Mouse (Mus musculus) kidney, embryonic 16.5 days (tissue): ENCODE results near the gene Panx3. TPM values are rescaled to one million over a fixed set of nuclear protein-coding genes. Genes with fewer than 3 reads are reported as not detected.
A peak's percentile ranks its signal among the peaks of the same experiment; 100 is the strongest.

Experiments used
- ATAC-seq: fragments of 200-750 bp; cut with Nextera tagmentation; 2 replicates; pipeline ENCODE4 v1.8.0; 2017; ENCODE audit warnings: moderate TSS enrichment; ENCODE audit not compliant: low FRiP score, low TSS enrichment
- H3K27ac ChIP-seq: fragments of 300-500 bp; sonication (generic); 2 replicates; pipeline ENCODE4 v1.5.1; 2014; ENCODE audit warnings: low read length
- H3K27me3 ChIP-seq: fragments of 300-500 bp; sonication (generic); 2 replicates; pipeline ENCODE4 v1.6.1; 2014; ENCODE audit warnings: low read length, control low read depth, mixed read lengths; ENCODE audit not compliant: insufficient read depth
- H3K36me3 ChIP-seq: fragments of 300-500 bp; sonication (generic); 2 replicates; pipeline ENCODE4 v1.6.1; 2014; ENCODE audit warnings: low read length, control low read depth, mixed read lengths; ENCODE audit not compliant: insufficient read depth
- H3K4me1 ChIP-seq: fragments of 300-500 bp; sonication (generic); 2 replicates; pipeline ENCODE4 v1.6.1; 2014; ENCODE audit warnings: low read length, control low read depth, mixed read lengths; ENCODE audit not compliant: insufficient read depth
- H3K4me2 ChIP-seq: fragments of 300-500 bp; sonication (generic); replicated peaks from 2 replicates; pipeline ENCODE4 v1.6.1; 2014; ENCODE audit warnings: low read depth, low read length
- H3K4me3 ChIP-seq: fragments of 300-500 bp; sonication (generic); 2 replicates; pipeline ENCODE4 v1.5.1; 2014; ENCODE audit warnings: mild to moderate bottlenecking, low read length
- H3K9ac ChIP-seq: fragments of 300-500 bp; sonication (generic); replicated peaks from 2 replicates; pipeline ENCODE4 v1.6.1; 2014; ENCODE audit warnings: low read length
- H3K9me3 ChIP-seq: fragments of 300-500 bp; sonication (generic); 2 replicates; pipeline ENCODE4 v1.6.1; 2016; ENCODE audit warnings: low read length, control low read depth
- WGBS: fragments of 180-500 bp; shearing (Covaris S2); extraction: QIAGEN DNeasy Blood & Tissue Kit; methylation state at CpG from one replicate; pipeline ENCODE4 v1.1.7; 2014; 5-methylcytosine and 5-hydroxymethylcytosine counted together
- polyA plus RNA-seq: library from polyadenylated mRNA; unstranded; fragments of >200 nt; fragmentation: Nextera tagmentation; extraction: Ambion mirVana; gene quantifications from 2 replicates; pipeline ENCODE4 v1.2.1, GENCODE M21; 2015

The Panx3 gene
- polyA plus RNA-seq, result 0.06 TPM in 1 of 2 replicates, not detected in the other

DNA sequence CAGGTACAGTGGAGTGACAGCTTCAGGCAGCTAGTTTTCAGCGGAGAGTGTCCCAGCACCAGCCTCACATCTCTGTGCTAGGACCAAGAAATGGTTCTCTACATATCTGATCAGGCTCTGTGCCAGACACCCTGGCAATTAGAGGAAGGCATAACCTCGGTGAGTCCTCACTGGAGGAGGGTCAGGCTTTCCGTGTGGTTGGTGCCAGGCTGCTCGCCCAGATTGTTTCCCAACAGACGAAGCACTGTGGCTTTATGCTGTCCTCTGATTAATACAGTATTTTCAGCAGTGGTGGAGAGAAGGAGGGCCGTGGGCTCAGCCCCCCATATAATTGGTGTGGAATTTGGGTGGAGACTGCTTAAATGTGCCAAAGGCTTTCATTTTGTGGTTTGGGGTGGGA lies at the start of gene Panx3:
Gene Panx3, minus strand, starts transcription at position 121 of the 400 bp plus-strand sequence.
- WGBS, result 64% methylated on average over 6 of the region's 6 CpGs
- H3K4me2 ChIP-seq, result no peak within 1 kb of the TSS
- ATAC-seq, result peak; percentile 31; the same call in 1 of the 2 replicates

DNA sequence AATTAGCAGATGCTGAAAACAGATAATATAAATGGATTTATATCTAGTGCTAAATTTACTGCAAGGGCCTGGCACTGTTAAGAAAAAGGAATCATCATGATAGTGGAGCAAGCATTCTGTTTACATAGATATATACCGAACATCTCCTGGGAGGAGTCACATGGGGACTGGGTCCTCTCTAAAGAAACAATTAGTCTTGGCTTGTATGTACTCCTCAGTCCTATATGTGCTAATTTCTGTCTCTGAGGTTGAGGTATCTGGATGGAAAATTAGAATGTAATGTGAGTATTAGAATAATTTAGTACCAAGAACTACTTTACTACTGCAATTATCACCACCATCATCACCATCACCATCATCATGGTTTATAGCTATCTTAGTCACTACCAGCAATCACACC lies 47.1 kb upstream of the Panx3 start, which contains the start of gene Olfr160:
Gene Olfr160, minus strand, starts transcription at position 101 of the 400 bp plus-strand sequence.
- H3K4me2 ChIP-seq, result no peak within 1 kb of the TSS
- H3K27me3 ChIP-seq, result no peaks in the 10 kb centered on the region
- H3K27ac ChIP-seq, result no peak within 1 kb of the TSS
- WGBS, result 86% methylated on average over 1 of the region's 1 CpGs
- no peak within 1 kb of the TSS for H3K4me3 ChIP-seq
- no peaks in the 10 kb centered on the region for H3K4me1 ChIP-seq
- ATAC-seq, result no peak
- H3K36me3 ChIP-seq, result no peaks in the 10 kb centered on the region
- H3K9ac ChIP-seq, result no peak within 1 kb of the TSS
- no peaks in the 10 kb centered on the region for H3K9me3 ChIP-seq

More for the DNA sequence above, at the start of gene Panx3:
- Histone ChIP-seq H3K27me3 (no peaks in the 10 kb centered on the region), H3K4me1 (no peaks in the 10 kb centered on the region), H3K9ac (no peak within 1 kb of the TSS), H3K36me3 (no peaks in the 10 kb centered on the region), H3K4me3 (no peak within 1 kb of the TSS), H3K9me3 (no peaks in the 10 kb centered on the region), H3K27ac (no peak within 1 kb of the TSS)

DNA sequence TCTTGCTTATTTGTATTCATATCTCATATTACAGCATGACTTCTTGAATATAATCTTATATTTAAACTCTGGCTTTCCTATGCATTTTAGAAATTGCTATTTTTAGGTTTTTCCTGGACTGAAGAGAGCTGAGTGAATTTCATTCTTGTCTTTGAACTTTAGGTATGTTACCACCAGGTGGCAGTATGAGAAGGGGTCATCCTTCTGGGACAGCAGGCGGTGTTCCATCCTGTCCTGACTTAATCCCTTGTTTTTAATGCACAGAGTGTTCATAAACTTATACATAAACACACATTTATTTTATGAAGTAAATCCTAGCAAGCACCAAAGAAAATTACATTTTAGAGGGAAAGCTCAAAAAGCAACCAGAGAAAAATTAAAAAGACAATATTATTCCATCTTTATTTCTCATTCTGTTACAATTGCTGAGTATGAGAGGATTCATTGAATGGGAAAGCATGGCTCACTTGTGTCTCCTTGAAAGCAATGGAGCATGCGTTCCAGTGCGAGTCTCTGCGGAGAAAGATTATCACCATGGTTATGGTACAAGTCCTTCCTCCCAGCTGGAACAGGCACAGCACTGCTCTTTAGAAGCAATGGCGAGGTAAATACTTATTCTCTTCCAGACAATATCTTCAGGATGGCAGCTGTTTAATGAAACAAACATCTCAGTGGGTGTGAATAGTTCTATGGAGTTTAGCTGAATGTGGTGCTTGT lies 21.1 kb upstream of the Panx3 start:
- Histone ChIP-seq H3K4me3 (no peak overlapping the region), H3K9me3 (no peaks in the 10 kb centered on the region), H3K9ac (no peak overlapping the region), H3K36me3 (no peaks in the 10 kb centered on the region), H3K4me1 (no peaks in the 10 kb centered on the region), H3K4me2 (no peak overlapping the region), H3K27ac (no peak overlapping the region), H3K27me3 (no peaks in the 10 kb centered on the region)
- 57% methylated on average over 5 of the region's 5 CpGs for WGBS
- ATAC-seq, result no peak

DNA sequence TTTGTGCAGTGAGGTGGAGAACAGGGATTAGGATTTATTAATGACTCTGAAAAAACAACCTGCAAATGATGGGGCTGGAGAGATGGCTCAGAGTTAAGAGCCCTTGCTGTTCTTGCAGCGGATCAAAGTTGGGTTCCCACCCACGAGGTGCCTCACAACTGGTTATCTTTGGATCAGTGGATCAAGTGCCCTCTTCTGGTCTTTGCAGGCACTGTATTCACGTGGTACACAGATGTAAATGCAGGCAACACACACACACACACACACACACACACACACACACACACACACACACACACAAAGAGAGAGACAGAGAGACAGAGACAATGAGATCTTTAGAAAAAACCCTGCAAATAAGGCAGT lies 18.9 kb upstream of the Panx3 start:
- no peaks in the 10 kb centered on the region for H3K9me3 ChIP-seq
- no peak overlapping the region for H3K27ac ChIP-seq
- H3K27me3 ChIP-seq, result no peaks in the 10 kb centered on the region
- H3K36me3 ChIP-seq, result no peaks in the 10 kb centered on the region
- H3K4me3 ChIP-seq, result no peak overlapping the region
- H3K9ac ChIP-seq, result no peak overlapping the region
- WGBS, result 44% methylated on average over 3 of the region's 3 CpGs
- no peak overlapping the region for H3K4me2 ChIP-seq
- no peak for ATAC-seq
- H3K4me1 ChIP-seq, result no peaks in the 10 kb centered on the region

GRCm38 (mm10) chr9:37687288-37687940 lies 18.4 kb upstream of the Panx3 start:
- WGBS, result 85% methylated on average over 3 of the region's 3 CpGs
- H3K4me1 ChIP-seq, result no peaks in the 10 kb centered on the region
- ATAC-seq, result no peak

GRCm38 (mm10) chr9:37681123-37681522 lies 12.1 kb upstream of the Panx3 start:
- Histone ChIP-seq H3K4me1 (no peaks in the 10 kb centered on the region), H3K9ac (no peak overlapping the region), H3K27me3 (no peaks in the 10 kb centered on the region), H3K27ac (no peak overlapping the region), H3K36me3 (no peaks in the 10 kb centered on the region), H3K4me3 (no peak overlapping the region), H3K9me3 (no peaks in the 10 kb centered on the region), H3K4me2 (no peak overlapping the region)
- 92% methylated on average over 1 of the region's 1 CpGs for WGBS
- ATAC-seq, result no peak

More at GRCm38 (mm10) chr9:37687288-37687940, 18.4 kb upstream of the Panx3 start:
- H3K9ac ChIP-seq, result no peak overlapping the region
- H3K9me3 ChIP-seq, result no peaks in the 10 kb centered on the region
- H3K27me3 ChIP-seq, result no peaks in the 10 kb centered on the region
- H3K27ac ChIP-seq, result no peak overlapping the region
- no peak overlapping the region for H3K4me2 ChIP-seq
- H3K4me3 ChIP-seq, result no peak overlapping the region
- H3K36me3 ChIP-seq, result no peaks in the 10 kb centered on the region

DNA sequence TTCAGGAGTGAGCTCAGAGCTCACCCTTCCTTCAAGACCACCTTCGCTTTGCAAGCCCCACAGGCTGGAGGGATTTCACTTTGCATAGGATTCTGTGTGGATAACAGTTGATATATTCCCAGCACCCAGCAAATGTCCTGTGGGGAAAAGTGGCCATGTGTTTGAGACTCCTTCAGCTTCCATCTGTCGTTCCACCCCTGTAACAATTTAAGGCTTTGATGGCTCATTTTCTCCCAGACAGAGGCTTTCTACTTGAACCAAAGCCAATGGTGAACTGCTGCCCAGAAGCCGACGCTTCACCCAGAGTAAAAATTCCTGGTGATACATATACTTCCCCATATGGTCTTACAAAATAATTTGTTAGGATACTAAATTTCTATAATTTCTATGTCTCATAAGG lies 6.3 kb upstream of the Panx3 start:
- no peak overlapping the region for H3K27ac ChIP-seq
- H3K36me3 ChIP-seq, result no peaks in the 10 kb centered on the region
- no peak overlapping the region for H3K9ac ChIP-seq
- no peaks in the 10 kb centered on the region for H3K9me3 ChIP-seq
- no peak for ATAC-seq
- no peak overlapping the region for H3K4me2 ChIP-seq
- H3K4me3 ChIP-seq, result no peak overlapping the region
- no peaks in the 10 kb centered on the region for H3K27me3 ChIP-seq
- no peaks in the 10 kb centered on the region for H3K4me1 ChIP-seq
- 76% methylated on average over 4 of the region's 4 CpGs for WGBS

DNA sequence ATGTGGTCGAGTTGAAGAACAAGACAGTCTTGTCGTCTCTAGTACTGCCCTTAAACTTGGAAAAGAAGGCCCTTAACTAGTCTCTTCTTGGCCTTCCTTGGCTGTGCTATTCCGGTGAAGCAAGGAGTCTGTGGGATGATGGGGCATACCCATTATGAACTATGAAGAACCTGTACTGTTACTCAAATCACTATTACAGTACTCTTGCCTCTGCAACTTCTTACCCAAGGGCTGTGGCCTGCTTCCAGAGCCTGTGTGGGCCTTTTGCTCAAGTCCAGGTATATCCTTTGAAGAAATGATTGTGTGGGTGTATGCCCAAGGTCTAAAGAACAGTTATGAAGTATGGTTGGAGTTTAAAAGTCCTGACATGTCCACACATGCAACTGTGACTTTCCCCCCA lies 1.2 kb upstream of the Panx3 start:
- ATAC-seq, result no peak
- H3K36me3 ChIP-seq, result no peaks in the 10 kb centered on the region
- 92% methylated on average over 3 of the region's 3 CpGs for WGBS
- H3K9ac ChIP-seq, result no peak overlapping the region
- no peak overlapping the region for H3K27ac ChIP-seq
- H3K4me1 ChIP-seq, result no peaks in the 10 kb centered on the region
- no peaks in the 10 kb centered on the region for H3K9me3 ChIP-seq
- no peaks in the 10 kb centered on the region for H3K27me3 ChIP-seq
- no peak overlapping the region for H3K4me3 ChIP-seq
- H3K4me2 ChIP-seq, result no peak overlapping the region

DNA sequence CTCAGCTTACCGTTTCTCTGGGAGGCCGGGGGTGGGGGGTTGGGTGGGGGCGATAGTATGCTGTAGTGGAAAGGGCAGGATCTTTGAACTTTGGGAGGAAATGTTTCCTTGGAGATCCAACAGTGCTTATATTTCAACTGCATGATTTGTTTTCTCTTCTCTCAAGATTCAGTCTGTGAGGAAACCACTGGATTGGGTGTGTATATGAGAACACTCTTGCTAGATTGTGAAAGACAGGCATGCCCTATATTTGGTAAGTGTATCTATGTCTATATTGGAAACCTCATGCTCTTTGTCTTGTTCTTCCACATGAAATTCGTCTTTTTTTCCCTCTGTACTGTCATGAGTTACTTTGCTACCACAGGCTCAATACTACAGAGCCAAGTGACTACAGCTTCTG lies 643 bp upstream of the Panx3 start:
- no peak overlapping the region for H3K4me3 ChIP-seq
- no peak overlapping the region for H3K4me2 ChIP-seq
- no peak overlapping the region for H3K27ac ChIP-seq
- WGBS, result 30% methylated on average over 4 of the region's 4 CpGs
- H3K4me1 ChIP-seq, result no peaks in the 10 kb centered on the region
- no peak overlapping the region for H3K9ac ChIP-seq
- H3K27me3 ChIP-seq, result no peaks in the 10 kb centered on the region
- ATAC-seq, result no peak
- no peaks in the 10 kb centered on the region for H3K36me3 ChIP-seq
- H3K9me3 ChIP-seq, result no peaks in the 10 kb centered on the region

GRCm38 (mm10) chr9:37666045-37666444 lies 3.0 kb downstream of the Panx3 start:
- Histone ChIP-seq H3K4me2 (no peak overlapping the region), H3K36me3 (no peaks in the 10 kb centered on the region), H3K9me3 (no peaks in the 10 kb centered on the region), H3K27ac (no peak overlapping the region), H3K4me3 (no peak overlapping the region), H3K4me1 (no peaks in the 10 kb centered on the region), H3K9ac (no peak overlapping the region), H3K27me3 (no peaks in the 10 kb centered on the region)
- 68% methylated on average over 7 of the region's 7 CpGs for WGBS
- ATAC-seq, result no peak
